Mouse (Mus musculus): ENCODE results near the gene Gng7.

GRCm38 (mm10) chr10:80915736-80916135, 99.0 kb downstream of the Gng7 start:
- no peak for TF ChIP-seq CTCF (IDR thresholded peaks at IDR 0.05; ENCODE audit: low read depth)
- TF ChIP-seq EP300 (IDR thresholded peaks at IDR 0.05; ENCODE audit: low read depth): no peak
